Mouse (Mus musculus) T-helper 2 cell (primary cell): Measurements from ENCODE around the gene Nanog.
"Not testable (repeated sequence)": the region's sequence is repeated elsewhere in the genome, so short reads cannot be mapped to it uniquely, and the experiment has no call there.

Experiments
- in situ Hi-C: fragments of 300-600 bp; cut with MboI, MseI; formaldehyde crosslinking; loops from one replicate; pipeline ENCODE4 v1.15.1; 2025; ENCODE audit warnings: high pct_unique_total_duplicates

Gene Nanog

DNA sequence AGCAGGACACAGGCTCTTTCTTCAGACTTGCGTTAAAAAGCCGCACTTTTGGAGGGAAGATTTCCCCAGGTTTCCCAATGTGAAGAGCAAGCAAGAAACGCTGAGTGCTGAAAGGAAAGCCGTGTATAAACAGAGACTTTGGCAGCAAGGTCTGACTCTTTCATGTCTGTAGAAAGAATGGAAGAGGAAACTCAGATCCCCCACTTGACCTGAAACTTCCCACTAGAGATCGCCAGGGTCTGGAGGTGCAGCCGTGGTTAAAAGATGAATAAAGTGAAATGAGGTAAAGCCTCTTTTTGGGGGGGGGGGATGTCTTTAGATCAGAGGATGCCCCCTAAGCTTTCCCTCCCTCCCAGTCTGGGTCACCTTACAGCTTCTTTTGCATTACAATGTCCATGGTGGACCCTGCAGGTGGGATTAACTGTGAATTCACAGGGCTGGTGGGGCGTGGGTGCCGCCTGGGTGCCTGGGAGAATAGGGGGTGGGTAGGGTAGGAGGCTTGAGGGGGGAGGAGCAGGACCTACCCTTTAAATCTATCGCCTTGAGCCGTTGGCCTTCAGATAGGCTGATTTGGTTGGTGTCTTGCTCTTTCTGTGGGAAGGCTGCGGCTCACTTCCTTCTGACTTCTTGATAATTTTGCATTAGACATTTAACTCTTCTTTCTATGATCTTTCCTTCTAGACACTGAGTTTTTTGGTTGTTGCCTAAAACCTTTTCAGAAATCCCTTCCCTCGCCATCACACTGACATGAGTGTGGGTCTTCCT lies at the start of gene Nanog:
TSS of gene Nanog (plus strand) at position 454 of the 765 bp plus-strand sequence.
- in situ Hi-C loops, result no loop called here

DNA sequence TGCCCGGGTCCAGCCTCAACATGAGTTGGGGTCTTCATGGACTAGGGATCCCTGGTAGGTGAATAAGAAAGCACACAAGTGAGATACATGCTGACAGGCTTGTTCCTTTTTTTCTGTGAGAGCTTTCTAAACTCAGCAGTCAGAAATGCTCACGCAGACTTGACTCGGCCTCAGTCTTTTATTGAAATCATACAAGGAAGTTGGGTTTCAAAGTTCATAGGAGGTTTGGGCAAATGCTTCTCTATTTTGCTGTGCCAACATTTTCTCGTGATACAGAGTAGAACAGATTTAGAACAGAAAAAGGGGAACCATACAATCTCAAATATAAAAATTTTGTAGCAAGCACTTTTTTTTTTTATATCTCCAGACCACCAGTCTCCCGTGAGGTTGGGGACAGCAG lies 49.7 kb upstream of the Nanog start:
- in situ Hi-C loops, result loop anchor here (25.0 kb wide), 1 partner anchor 630 kb away; the partner anchor contains the start of gene Clec4e

DNA sequence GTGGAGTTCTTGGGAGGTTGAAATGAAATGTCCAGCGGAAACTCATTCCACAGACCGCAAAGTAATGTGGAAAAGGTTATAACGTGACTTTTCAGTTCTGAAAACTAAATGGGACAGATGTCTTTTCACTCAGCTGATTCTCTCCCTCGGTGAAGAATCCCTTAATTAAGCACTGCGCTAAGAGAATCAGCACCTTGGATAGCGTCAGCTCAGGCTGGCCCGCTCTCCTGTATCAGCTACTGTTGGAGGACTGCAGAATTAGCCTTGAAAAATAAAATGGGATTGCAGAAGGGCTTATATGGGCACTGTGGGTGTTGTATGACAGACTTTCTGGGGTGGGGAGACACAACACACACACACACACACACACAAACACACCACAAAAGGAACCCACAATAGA lies 47.7 kb upstream of the Nanog start:
- in situ Hi-C loops, result loop anchor here (25.0 kb wide), 1 partner anchor 628 kb away; the partner anchor contains the start of gene Clec4e

DNA sequence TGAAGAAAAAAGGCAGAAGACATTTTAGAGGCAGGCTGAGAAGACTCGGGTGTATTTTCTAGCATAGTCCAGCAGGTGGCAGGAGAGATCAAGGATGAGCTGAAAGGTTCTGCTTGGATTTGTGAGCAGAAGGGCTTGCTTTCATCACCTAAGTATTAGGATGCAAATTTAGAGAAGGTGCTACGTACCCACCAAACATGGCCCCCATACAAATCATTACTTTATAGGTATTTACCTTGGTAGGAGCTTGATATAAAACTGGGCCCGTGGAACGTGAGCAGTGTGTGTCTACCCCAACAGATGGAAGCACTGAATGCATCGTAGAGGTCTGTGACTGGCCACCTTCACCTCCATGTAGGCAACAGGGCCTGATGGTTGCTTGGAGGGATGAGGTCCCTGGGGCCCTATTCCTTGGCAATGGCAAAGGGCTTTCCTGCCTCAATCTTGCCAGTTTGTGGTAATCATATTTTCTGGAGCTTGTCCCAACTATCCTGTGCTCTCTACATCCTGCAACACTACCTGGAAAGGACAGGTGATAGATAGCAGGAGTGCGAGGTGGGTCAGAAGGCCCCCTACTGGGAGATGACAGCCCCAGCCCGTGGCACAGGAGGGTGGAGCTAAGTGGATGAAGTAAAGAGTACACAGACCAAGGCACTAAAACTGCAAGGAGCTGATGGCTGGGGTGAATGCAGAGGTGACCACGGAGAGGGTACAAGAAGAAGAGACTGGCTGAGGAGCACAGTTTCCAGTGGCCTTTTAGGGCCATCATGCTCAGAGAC lies 46.5 kb upstream of the Nanog start:
- in situ Hi-C loops, result loop anchor here (25.0 kb wide), 1 partner anchor 627 kb away; the partner anchor contains the start of gene Clec4e

DNA sequence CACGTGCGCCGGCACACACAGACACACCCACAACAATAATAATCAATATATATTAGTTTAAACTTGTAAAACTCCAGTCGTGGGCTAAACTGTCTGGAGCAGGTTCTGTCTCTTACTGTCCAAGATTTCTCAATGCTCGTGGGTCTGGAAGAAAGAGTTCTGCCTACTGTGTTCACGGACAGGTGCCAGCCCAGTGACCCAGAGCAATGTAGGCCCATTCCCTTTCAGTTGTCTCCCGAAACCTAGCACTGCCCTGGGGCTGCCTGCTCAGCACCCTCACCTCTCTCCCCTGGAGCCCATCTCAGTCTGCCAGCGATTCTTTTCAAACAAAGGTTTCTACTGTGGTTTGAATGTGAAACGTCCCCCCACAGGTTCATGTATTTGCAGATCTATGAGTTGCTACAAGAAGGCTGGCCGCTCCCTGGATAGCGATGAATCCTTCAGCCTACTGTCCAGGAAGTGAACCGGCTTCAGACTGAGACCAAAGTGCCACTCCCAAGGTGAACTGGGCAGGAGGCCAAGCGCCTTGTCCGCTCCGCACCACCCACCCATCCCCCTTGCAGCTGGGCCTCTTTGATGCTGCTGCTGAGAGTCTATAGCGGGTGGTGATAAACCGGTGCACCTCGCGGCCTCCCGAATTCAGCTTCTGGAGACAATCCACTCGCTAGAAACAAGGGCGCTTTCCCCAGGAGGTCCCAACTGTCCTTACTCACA lies 44.6 kb upstream of the Nanog start:
- in situ Hi-C loops, result loop anchor here (25.0 kb wide), 1 partner anchor 625 kb away; the partner anchor contains the start of gene Clec4e

DNA sequence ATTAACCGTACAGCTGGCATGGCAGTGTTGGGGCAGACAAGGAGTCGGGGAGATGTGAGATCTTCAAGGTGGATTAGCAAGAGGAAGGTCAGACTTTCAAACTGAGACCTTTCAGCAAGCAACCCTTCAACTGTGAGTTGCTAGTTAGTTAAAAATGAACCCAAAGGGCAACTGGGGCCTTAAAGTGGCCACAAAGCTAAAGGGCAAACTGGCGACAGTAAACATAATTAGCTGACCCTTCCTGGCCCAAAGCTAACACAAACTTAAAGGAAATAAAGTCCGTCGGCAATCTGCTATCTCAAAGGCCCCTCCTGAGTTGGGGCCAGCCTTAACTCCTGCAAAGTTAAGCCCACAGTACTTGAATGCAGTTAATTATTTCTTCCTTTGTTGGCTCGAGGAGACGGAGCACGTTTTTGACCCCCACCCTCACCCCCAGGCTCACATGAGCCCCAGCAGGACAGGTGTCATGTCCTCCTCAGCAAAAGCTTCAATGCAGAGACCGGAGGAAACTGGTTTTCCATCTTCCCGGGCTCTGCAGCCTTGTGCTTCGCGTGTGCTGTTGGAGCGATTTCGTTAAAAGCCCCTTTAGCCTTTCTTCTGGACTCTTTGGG lies 43.6 kb upstream of the Nanog start:
- in situ Hi-C loops, result loop anchor here (25.0 kb wide), 1 partner anchor 624 kb away; the partner anchor contains the start of gene Clec4e

DNA sequence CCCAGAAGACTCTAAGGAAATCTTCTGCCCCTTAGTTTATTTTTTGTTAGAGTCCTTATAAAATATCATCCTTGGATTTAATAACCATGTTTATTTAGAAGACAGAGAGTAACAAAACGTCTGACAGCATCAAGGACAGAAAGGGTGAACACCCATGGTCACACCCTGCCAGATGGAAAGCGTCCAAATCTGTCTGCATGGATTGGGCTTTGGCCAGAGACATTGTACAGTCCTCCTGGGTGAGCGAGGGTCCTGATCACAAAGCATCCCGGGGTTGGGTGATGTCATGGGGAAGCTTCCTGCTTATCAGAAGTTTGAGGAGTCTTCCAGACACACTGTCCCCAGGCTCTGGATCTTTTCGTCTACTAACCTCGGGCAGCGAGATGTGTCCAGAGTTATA lies 41.4 kb upstream of the Nanog start:
- in situ Hi-C loops, result loop anchor here (25.0 kb wide), 1 partner anchor 621 kb away; the partner anchor contains the start of gene Clec4e

DNA sequence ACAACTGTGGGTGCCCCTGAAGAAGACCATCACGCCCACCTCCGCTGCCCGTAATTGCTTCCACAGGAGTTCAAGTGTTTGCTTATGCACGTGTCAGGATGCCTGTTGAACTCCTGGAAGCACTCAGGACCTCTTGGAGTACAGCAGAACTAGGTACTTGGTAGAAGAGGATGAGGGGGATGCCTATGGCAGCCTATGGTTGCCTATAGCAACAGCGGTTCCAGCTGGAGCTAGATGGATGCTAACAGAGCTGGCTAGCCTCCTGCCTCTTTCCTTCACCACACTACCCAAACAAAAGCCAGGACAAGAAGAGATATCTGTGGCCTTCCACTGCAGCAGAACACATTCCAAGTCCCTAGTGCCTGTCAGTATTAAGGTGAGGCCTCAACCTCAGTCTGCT lies 39.6 kb upstream of the Nanog start:
- in situ Hi-C loops, result loop anchor here (25.0 kb wide), 1 partner anchor 620 kb away; the partner anchor contains the start of gene Clec4e

DNA sequence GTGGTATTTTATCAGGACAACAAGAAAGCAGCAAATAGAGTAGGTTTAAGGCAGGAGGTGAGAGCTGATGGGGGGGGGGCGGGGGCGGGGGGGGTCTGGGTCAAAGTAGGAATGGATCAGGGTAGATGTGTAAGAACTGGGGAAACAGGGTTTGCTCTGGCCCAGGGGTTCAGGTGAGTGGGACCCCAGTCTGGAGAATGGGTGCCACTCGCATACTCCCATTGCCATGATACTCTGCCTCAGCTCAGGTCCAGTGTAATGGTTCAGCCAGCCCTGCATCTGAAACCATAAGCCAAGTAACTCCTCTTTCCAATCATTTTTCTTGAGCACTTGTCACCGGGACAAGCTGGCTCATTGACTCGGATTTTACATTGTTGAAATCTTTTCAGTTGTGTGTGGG lies 38.5 kb upstream of the Nanog start:
- in situ Hi-C loops, result loop anchor here (25.0 kb wide), 1 partner anchor 618 kb away; the partner anchor contains the start of gene Clec4e

DNA sequence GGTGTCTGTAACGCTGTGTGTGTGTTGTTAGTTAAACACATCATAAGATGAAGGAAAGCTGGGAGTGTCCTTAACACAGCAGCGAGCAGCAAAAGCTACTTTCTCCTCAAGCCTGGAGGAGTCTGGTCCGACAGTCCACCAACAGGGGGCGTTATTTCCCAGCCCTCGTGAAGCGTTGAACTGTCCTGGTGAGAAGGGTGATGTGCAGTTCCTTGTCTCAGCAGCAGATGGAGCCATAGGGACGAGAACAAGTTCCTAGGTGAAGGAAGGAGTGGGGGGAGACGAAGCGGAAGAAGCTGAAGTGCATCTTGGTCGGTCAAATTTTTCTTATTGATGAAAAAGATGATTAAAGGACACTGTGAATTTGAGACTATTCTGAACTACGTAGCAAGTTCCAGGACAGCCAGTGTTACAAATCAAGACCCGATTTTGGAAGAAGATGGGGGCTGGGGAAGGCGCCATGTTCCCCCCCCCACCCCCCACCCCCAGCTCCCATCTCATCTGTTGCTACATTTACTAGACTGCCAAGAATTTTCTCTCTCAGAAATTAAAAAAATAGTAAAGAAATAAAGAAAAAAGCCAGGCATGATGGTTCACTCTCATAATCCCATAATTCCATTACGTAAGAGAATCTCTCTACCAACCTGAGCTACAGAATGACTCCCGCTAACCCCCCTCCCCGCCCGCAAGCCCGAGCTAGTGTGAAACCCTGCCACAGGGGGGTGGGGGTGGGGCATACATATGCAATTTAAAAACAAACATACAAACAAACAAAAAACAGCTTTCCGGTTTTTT lies 37.7 kb upstream of the Nanog start:
- in situ Hi-C loops, result loop anchor here (5.0 to 25.0 kb wide), 2 partner anchors 53 to 618 kb away; partner anchors contain the start of gene Clec4e

DNA sequence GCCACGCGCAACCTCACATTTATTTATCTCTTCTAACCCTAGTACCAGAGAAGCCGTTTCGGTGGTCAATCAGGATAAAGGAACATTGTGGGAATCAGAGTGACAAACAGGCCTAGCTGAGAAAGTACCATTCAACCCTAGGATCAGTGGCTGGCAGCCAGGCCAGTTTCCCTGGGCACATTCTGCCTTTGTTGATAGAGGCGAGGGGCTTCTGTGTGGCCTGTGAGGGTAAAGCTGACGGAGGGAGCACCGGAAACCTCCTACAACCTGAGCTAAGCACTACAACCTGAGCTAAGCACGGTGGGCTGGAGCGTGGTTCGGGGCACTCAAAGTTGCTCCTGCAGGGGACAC lies 37.1 kb upstream of the Nanog start:
- in situ Hi-C loops, result loop anchor here (5.0 to 25.0 kb wide), 2 partner anchors 52 to 617 kb away; partner anchors contain the start of gene Clec4e

DNA sequence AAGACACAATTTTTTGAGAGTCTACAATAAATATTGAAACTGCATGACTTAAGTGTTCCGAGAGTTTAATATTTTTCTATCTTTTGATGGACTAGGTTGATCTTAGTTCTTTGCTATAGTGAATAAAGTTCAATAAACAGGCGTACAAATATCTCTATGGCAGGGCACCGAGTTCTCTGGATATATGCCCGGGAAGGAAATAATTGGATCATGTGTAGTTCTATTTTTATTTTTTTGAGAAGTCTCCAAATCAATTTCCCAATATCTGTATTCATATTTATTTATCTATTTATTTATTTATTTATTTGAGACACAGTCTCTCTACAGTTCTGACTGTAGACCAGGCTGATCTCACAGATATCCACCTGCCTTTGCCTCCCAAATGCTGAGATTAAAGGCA lies 36.4 kb upstream of the Nanog start:
- in situ Hi-C loops, result loop anchor here (5.0 to 25.0 kb wide), 2 partner anchors 51 to 616 kb away; partner anchors contain the start of gene Clec4e

DNA sequence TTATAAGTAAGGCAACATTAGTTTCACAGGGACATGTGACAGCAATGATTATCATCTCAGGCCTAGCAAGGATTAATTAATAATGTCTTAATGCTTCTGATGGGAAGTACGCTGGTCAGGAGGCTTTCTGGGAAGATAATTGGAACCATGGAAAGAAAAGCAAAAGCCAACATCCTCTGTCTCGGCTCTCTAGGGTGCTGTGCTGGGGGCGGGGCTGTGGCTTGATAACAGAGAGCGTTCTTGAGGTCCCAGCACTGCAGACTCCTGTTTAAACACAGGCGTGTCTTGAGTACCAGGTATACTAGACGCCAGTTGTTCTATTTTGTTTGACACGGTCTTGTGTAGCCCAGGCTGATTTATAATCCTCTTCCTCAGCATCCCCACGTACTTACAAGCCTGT lies 34.5 kb upstream of the Nanog start:
- in situ Hi-C loops, result loop anchor here (5.0 to 25.0 kb wide), 2 partner anchors 50 to 615 kb away; partner anchors contain the start of gene Clec4e

DNA sequence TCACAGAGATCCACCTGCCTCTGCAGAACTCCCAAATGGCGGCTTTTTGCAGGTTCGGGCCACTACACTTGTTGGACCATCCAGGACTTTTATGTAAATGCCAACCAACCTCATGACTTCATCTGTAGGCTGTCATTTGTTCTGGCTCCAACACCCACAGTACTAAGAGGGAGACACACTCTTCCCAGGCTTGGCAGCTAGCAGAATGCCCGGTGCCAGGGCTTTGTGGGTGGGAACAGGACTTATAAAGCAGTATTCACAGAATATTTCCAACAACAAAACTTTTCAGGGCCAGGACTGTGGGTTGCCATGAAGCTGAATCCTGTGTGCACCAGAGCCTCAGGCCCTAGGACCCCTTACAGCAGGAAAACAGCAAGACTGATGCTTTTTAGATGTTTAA lies 24.6 kb upstream of the Nanog start:
- in situ Hi-C loops, result loop anchor here (10.0 kb wide), 1 partner anchor 102 kb away; no protein-coding TSS in a partner anchor

DNA sequence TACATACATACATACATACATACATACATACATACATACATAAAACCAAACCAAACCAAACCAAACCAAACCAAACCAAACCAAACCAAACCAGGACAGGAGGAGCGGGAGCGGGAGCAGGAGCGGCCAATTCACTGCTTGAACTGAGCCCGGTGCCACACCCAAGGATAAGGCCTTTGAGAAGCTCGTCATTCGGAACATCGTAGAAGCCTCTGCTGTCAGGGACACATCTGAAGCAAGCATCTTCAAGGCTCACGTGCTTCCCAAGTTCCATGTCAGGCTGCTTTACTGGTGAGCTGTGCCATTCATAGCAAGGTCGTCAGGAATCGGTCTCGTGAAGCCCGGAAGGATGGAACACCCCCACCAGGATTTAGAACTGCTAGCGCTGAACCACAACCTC lies 20.6 kb upstream of the Nanog start:
- in situ Hi-C loops, result loop anchor here (10.0 kb wide), 1 partner anchor 98 kb away; no protein-coding TSS in a partner anchor

DNA sequence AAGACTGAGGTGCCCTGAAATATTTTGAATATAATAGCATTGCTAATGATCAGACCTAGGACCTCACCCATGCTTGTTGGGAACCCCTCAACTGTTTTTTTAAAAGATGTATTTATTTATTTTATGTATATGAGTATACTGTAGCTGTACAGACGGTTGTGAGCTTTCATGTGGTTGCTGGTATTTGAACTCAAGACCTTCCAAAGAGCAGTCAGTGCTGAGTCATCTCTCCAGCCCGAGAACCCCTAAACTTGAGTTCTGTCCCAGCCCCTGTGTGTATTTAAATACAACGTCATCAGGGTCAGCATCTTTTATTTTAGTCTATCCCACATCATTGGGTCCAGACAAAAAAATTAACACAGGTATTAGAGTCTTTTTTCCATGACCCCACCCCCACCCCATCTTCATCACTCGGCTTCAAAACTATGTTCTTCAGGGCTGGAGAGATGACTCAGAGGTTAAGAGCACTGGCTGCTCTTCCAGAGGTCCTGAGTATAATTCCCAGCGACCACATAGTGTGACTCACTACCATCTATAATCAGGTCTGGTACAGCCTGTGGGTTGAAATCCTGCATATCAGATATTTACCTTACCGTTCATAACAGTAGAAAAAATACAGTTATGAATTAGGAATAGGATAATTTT lies 17.8 kb upstream of the Nanog start:
- in situ Hi-C loops, result loop anchor here (10.0 kb wide), 1 partner anchor 95 kb away; no protein-coding TSS in a partner anchor

DNA sequence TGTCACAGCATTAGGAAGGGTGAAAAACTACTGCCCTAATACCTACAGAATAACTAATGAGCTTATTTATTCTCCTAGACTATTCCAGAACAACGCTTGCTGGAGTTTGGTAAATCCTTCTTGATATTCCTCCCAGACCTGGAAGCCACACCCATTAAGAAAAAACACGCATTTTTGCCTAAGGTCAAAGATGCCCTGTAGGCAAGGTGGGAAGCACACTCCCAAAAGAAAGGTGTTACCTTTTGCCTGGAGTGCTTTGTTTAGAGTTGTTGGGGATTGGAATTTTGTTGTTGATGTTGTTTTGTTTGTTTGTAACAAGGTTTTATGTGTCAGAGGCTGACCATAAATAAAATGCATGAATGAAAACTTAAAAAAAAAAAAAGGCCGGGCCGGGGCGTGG lies 17.2 kb upstream of the Nanog start:
- in situ Hi-C loops, result no loop called here

DNA sequence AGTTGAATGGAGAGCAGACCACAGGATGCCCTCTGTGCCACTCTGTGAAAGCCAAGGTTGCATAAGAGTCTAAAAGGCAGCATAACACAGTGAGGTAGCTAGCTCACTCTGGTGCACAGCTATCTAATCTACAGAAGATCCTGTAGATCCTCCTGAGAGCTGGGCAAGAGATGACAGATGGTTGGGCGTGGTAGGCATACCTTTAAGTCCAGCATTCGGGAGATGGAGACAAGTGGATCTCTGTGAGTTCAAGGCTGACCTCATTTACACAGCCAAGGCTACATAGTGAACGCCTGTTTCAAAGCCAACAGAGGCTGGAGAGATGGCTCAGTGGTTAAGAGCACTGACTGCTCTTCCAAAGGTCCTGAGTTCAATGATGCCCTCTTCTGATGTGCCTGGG lies 11.9 kb upstream of the Nanog start:
- in situ Hi-C loops, result no loop called here

DNA sequence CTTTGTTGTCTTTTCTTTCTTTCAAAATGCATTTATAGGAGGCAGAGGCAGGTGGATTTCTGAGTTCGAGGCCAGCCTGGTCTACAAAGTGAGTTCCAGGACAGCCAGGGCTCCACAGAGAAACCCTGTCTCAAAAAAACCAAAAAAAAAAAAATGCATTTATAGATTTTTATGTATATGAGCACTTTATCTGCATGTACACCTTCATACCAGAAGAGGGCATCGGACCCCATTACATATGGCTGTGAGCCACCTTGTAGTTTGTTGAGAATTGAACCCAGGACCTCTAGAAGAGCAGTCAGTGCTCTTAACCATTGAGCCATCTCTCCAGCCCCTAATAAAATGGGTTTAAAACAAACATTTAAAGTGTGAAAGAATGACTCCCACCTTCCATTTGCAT lies 7.7 kb upstream of the Nanog start:
- in situ Hi-C loops, result not testable (repeated sequence)
